Mouse (Mus musculus) megakaryocyte, adult 5-6 weeks (primary cell): Measurements from ENCODE around the gene Gm21083. TPM values are rescaled to one million over a fixed set of nuclear protein-coding genes. Genes with fewer than 3 reads are reported as not detected.
"Not testable (repeated sequence)": the region's sequence is repeated elsewhere in the genome, so short reads cannot be mapped to it uniquely, and the experiment has no call there.

ENCODE experiments used
- ATAC-seq: 2 replicates; pipeline ENCODE4 v1.8.0; 2016; ENCODE audit warnings: mild to moderate bottlenecking, inconsistent platforms; ENCODE audit not compliant: poor library complexity, severe bottlenecking
- total RNA-seq, 2 experiments: library from RNA; stranded (forward) in 1 of 2; stranded (reverse) in 1 of 2; fragments of 153-499, 151-499 nt in 1 of 2; fragments of 221-1000, 200-1000 nt in 1 of 2; gene quantifications; 2 replicates each; pipeline versions ENCODE4 v1.2.3 to v1.2.4; 2015 to 2017

Gm21083 gene
- total RNA-seq (2015) (not detected in 2 replicates), total RNA-seq (2017) (not detected in 2 replicates)

DNA sequence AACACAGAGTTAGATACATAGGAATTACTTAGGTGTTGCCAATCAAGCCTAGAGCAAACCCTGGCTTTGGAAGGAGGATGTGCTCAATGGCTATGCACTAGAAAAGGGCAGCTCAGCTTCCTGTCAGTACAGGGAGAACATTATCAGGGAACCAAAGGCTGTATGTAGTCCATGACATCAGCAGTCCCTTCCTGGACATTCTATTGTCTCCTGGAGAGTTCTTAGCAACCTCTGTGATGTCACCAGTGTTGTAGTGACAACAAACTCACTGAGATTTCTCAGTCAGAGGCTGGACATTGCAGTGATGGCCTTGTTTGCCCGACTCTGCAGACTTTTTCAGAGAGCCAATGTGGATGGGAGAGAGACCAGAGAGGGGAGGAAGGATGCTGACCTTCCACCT is at the start of gene Gm21083:
Gene Gm21083, plus strand, starts transcription at position 301 of the 400 bp plus-strand sequence.
- not testable (repeated sequence) for ATAC-seq

DNA sequence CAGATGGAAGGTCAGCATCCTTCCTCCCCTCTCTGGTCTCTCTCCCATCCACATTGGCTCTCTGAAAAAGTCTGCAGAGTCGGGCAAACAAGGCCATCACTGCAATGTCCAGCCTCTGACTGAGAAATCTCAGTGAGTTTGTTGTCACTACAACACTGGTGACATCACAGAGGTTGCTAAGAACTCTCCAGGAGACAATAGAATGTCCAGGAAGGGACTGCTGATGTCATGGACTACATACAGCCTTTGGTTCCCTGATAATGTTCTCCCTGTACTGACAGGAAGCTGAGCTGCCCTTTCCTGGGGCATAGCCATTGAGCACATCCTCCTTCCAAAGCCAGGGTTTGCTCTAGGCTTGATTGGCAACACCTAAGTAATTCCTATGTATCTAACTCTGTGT is 48.0 kb upstream of the Gm21083 start, which contains the start of gene Gm21190:
Gene Gm21190, minus strand, starts transcription at position 101 of the 400 bp plus-strand sequence.
- not testable (repeated sequence) for ATAC-seq

DNA sequence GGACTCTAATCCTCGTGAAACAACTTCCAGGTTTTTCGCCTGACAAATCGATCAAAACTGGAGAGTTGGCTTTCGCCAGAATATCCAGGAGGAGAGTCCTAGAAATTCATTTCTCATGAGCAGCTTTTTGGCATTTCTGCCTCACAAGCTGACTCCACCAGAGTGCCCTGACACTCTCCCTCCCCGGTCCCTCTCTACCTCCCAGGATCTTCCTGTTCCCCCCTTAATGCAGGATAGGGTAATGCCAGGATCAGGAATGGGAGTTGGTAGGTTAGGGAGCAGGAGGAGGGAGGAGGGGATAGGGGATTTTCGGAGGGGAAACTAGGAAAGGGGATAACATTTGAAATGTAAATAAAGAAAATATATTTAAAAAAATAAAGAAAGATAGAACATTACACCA is 28.5 kb upstream of the Gm21083 start:
- ATAC-seq = not testable (repeated sequence)

DNA sequence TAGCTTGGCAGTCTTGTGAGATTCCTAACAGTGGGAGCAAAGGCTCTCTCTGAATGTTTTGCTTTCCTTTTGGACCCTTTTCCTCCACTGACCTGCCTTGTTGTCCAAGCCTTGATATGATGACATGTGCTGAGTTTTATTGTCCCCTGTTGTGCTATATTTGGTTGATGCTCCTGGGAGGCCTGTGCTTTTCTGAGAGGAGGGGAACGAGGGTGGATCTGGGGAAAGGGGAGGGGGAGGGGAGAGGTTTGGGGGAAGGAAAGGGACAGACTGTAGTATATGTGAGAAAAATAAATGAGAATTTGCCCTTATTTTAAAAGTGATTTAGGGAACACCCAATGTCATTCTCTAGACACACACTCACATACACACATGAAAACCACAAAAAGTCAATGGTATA is 28.0 kb upstream of the Gm21083 start:
- ATAC-seq = not testable (repeated sequence)

DNA sequence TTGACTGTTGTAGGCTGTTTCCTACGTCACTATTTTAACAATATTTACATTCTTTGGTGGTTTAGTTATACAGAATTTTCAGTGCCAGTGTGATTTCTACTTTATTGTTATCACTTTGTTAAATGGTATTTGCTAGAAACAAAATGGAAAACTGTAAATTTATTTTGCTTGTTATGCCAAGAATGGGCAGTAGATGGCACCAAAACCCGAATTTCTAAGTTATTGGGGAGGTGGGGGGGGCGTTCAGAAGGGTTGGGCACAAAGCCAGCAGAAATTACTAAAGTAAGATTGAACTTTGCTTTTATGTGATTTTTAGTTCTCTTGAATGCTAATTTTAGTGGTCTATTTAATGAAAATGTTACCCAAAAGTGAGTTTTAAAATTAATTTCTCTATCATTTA is 27.5 kb upstream of the Gm21083 start:
- not testable (repeated sequence) for ATAC-seq

DNA sequence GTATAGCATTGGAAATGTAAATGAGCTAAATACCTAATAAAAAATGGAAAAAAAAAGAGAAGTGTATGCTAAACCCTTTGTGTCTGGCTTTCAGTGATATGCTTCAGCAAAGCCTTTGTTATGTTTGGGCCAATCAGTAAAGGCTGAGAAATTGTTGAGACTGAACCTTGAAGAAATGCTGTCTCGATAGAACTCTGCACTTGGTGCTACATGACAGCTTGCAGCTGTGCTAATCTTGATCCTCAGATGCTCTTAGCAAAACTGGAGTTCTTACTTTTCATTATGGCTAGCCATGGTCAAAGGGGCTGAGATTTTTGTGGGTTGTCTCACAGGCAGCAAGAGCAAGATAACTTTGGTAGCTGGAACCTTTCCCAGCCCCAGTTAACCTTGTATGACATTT is 18.5 kb upstream of the Gm21083 start:
- not testable (repeated sequence) for ATAC-seq

DNA sequence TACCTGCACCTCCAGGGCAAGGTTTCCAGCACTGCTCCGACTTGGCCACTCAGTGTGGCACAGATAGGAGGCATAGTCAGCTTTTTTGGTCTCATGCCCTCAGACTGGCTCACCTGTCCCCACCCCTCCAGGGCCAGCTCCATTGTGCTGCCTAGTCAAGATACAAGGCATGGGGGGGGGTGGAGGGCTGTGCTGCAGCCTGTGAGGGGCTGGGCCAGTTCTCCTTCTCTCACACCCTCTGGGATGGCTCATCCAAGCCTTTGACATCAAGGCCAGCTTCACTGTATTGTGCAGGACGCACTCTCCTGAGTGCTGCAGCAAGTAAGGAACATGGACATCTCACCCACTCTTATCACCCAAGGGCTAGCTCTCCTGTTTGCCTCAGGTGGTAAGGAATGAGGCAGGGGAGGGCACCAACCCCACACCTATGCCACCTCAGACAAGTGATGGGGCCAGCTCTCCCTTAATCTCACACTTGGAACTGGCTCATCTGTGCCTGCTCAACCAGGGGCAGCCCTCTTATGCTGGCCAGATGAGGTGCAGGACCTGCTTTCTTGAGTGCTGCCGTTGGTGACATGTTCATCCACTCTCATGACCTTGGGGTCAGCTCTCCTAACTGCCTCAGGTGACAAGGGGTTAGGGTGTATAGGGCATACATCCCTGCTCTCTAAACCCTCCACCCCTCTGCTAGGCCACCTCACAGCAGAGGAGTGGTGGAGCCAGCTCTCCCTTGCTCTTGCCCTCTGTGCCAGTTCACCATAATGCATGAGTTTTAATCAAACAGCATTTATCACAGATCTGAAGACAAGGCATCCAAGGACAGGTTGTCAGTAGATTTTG is 15.5 kb upstream of the Gm21083 start:
- not testable (repeated sequence) for ATAC-seq

DNA sequence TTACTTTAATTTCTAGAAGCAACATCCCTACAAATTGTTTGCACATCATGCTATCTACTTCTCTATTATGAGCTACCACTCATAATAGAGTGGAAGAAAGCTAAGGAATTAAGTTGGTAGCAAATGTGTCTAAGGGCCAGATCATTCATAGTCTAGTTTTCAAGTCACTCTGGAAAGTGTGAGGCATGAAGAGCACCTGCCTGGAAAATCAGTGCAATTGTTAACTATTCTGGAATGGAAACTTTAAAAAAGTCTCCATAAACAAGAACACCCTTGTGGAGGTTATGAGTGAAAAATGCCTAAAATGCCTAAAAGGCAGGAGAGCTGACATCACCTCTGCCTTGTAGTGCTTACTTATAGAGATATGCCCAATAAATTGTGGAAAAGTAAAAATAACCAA is 3.4 kb upstream of the Gm21083 start:
- ATAC-seq = not testable (repeated sequence)

DNA sequence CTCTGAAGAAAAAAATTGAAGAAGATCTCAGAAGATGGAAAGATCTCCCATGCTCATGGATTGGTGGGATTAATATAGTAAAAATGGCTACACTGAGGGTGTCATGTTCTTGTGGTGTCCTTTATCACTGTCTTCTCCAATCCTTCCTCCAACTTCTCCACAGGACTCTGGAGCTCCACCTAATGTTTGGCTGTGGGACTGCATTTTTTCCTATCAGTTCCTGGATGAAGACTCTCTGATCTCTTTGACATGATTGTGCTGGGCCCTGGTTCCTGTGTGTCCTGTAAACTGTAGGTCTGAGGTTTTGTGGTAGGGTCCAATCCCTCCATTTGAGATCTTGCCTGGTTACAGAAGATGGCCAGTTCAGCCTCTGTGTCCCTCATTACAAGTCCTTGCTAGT is 9.2 kb downstream of the Gm21083 start:
- not testable (repeated sequence) for ATAC-seq

DNA sequence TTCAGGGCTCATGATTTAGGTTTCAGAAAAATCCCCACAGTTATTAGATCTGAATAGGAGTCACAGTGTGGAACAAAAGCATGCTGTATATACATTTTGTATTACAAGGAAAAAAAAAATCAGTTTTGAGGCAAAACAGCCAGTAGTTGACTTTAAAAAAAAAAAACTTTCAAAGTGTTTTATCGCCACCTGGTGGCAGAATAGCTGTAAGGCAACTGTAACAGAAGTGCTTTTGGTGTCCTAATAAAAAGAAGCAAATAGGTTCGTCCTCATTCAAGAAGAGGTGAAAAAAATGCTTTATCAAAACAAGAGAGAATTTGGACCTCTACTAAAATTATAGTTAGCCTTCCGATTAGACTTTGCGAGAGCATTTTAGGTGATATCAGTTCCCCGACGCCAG is 11.2 kb downstream of the Gm21083 start:
- not testable (repeated sequence) for ATAC-seq

DNA sequence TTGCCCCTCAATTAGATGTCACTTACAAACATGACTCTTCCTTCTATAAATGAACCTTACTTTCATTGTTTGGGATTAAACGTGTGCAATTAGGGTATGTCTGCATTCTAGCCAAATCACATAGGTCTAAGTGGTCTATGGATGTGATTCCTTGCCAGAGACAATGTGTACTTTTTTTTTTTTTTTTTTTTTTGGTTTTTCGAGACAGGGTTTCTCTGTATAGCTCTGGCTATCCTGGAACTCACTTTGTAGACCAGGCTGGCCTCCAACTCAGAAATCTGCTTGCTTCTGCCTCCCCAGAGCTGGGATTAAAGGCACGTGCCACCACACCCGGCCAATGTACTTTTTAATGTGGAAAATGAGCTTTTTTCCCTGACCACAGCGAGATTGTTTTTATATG is 13.5 kb downstream of the Gm21083 start:
- ATAC-seq = not testable (repeated sequence)

DNA sequence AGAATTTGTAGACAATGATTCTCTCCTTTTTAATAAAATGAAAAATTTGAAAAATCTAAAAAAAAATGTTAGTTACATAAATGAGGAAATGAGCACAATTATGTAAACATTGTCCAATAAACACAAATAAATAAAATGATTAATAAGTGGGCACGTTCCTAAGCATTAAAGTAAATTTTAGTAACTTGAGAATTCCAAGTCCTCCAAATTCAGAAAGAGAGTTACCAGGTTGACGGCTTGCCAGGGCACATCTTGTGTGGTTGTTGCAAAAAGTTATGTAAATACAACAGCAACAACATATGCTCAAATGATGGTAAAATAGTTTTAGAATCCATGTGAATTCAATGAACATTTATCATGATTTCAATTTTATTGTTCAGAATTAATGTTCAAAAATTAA is 14.4 kb downstream of the Gm21083 start:
- ATAC-seq = not testable (repeated sequence)

DNA sequence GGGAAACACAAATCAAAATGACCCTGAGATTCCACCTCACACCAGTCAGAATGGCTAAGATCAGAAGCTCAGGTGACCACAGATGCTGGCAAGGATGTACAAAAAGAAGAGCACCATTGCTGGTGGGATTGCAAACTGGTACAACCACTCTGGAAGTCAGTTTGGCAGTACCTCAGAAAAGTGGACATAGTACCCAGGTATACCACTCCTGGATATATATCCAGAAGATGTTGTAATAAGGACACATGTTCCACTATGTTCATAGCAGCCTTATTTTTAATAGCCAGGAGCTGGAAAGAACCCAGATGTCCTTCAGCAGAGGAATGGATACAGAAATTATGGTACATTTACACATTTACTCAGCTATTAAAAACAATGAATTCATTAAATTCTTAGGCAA is 21.7 kb downstream of the Gm21083 start:
- ATAC-seq = not testable (repeated sequence)

DNA sequence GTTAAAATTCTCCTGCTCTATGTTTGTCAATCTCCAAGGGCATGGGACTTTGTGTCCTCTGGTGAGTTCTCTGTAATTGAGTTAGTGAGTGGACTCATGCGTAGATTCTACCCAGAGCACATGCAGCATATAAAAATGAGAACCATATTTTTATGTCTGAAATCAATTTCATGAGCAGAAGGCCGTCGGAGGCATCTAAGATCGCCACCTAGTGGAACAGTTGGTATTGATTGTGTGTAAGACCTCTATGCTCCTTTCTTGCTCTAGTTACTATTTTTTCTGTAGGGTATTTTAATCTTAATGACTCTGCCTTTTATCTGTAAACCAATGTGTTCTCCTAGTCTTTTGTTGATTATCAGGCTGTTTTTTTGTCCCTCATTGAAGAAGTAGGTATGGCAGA is 23.2 kb downstream of the Gm21083 start:
- not testable (repeated sequence) for ATAC-seq

DNA sequence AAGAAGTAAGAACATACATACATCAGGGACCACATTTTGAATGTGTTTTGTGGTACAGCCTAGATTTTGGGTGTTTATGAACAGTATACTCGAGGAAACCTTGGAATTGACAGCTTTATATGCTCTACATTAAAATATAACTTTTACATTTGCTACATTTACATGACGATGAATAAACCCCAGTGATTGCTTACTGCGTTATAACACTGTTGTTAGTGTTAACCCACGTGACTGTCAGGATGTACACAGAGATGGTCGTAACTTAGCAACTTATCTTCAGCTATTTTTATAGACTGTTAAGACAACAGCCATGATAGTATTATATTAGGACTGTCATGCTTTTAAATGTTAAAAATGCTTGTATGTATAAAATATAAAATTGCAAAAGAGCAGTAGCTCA is 24.3 kb downstream of the Gm21083 start:
- not testable (repeated sequence) for ATAC-seq

DNA sequence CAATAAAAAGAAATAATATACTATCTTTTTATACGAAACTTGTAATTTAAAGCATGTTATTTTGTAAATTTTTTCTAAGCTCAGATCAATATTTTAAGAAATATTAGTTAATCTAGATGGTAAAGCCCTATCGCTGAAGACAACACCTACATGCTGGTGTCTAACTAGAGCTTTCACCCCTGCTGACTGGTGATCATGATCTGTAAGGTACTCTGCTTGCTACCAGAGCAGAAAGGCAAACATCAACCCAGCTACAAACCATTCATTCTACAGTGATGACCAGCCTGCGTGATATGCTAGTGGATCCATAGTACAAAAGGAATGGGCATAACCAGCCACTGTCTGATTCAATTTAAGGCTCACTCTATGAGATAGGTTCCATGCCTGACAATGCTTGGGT is 24.8 kb downstream of the Gm21083 start:
- not testable (repeated sequence) for ATAC-seq

DNA sequence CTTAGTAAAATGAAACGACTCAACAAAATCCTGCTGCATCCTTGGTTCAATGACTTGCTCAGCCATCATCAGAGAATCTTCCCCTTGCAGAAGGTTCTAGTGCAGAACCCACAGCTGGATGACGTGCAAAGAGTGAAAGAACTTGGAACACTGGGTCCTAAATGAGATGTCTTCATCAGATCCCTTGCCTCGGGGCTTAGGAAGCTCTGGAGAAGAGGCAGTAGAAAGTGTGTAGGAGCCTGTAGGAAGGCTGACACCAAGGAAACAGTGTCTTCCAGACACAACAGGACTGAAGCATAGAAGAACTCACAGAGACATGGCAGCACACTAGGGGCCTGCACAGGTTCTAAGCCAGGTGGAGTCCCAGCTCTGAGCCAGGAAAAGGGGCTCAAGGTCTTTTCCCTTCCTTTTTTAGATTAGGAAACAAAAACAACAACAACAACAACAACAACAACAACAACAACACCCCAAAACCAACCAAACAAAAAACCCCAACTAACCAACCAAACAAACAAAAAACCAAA is 25.4 kb downstream of the Gm21083 start:
- ATAC-seq = not testable (repeated sequence)

DNA sequence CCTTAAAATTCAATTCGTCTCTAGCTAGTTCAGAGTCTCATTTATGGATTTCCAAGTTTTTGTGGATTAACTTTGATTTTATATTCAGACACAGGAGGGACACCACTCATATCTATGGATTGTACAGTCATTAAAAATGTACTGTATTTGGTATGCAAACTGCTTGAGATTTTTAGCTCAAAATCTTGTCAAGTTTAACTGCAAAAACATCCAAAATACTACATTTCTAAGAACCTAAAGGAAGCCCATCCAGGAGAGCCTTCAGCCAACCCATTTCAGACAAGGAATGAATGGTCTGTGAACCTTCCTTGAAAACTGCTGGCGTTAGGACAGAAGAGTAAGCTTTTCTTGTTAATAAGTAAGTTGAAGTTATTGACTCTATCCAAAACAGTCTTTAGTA is 25.9 kb downstream of the Gm21083 start:
- not testable (repeated sequence) for ATAC-seq

DNA sequence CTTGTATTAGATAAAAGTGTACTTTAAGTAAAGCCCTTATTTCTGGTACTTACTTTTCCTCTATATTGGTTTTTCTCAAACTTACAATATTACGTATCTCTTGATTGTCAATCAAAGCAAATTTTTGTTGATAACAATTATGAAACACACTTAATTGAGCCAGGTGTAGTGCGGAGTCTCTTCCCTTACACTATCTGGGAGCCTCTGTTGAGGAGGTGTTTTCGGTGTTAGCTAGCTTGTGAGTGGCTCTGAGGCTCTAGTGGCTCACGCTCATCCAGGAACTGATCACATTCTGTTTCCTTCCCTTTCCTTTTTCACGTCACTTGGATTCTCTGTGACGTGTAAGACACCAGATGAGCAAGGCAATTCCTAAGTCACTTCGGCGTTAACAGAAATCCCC is 26.5 kb downstream of the Gm21083 start:
- not testable (repeated sequence) for ATAC-seq

DNA sequence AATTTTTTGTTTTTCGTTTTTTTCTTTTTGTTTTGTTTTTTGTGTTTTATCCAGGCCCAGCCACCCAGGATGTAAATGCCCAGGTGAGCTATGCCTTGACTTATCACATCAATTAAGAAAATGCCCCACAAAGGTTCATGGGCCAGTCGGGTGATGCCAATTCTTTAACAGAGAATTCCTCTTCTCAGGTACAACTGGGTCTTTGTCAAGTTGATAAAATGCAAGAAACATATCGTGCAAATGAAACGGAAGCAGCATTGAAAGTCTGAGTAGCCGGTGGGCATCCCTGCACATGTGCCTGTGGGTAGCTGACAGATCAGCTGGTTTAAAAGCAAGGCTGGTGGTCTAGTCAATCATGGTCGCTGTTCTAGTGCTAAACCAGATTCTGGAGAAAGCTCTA is 29.5 kb downstream of the Gm21083 start:
- not testable (repeated sequence) for ATAC-seq

DNA sequence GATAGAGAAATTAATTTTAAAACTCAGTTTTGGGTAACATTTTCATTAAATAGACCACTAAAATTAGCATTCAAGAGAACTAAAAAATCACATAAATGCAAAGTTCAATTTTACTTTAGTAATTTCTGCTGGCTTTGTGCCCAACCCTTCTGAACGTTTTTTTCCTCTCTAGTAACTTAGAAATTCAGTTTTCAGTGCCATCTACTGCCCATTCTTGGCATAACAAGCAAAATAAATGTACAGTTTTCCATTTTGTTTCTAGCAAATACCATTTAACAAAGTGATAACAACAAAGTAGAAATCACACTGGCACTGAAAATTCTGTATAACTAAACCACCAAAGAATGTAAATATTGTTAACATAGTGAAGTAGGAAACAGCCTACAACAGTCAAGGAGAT is 33.6 kb downstream of the Gm21083 start:
- ATAC-seq = not testable (repeated sequence)

DNA sequence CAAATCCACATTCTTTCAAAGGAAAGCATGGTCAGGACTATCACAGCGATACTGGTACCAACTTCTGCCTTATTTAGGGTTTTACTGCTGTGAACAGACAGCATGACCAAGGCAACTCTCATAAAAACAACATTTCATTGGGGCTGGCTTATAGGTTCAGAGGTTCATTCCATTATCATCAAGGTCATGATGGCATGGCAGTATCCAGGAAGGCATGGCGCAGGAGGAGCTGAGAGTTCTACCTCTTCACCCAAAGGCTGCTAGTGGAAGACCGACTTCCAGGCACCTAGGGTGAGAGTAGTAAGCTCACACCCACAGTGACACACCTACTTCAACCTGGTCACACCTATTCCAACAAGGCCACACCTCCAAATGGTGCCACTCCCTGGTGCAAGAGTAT is 39.1 kb downstream of the Gm21083 start:
- not testable (repeated sequence) for ATAC-seq
